Mouse (Mus musculus) erythroblast, adult 5-6 weeks (primary cell): ENCODE measurements around the gene D030056L22Rik. TPM values are rescaled to one million over a fixed set of nuclear protein-coding genes. Genes with fewer than 3 reads are reported as not detected.

Experiments
- ATAC-seq: replicated peaks from 2 replicates; pipeline ENCODE4 v1.8.0; 2016; ENCODE audit warnings: moderate number of reproducible peaks, mild to moderate bottlenecking, moderate TSS enrichment, inconsistent platforms; ENCODE audit not compliant: poor library complexity, low FRiP score, severe bottlenecking
- total RNA-seq, 2 experiments: library from RNA; stranded (forward) in 1 of 2; stranded (reverse) in 1 of 2; fragments of 150-400 nt in 1 of 2; fragments of 200-764, 138-1000 nt in 1 of 2; gene quantifications; 2 replicates each; pipeline versions ENCODE4 v1.2.3 to v1.2.4; 2015 to 2017; ENCODE audit warnings: low replicate concordance in 2 of 2

The D030056L22Rik gene
- total RNA-seq, 2 experiments from 2014 or later = 17.3 to 40.0 TPM

GRCm38 (mm10) chr19:18725186-18725585, 12.2 kb downstream of the D030056L22Rik start:
- no peak for ATAC-seq

GRCm38 (mm10) chr19:18730255-18730654, 17.3 kb downstream of the D030056L22Rik start:
- ATAC-seq = no peak

- no peak for ATAC-seq
These were observed 18.1 kb downstream of the D030056L22Rik start for GRCm38 (mm10) chr19:18731077-18731476.

DNA sequence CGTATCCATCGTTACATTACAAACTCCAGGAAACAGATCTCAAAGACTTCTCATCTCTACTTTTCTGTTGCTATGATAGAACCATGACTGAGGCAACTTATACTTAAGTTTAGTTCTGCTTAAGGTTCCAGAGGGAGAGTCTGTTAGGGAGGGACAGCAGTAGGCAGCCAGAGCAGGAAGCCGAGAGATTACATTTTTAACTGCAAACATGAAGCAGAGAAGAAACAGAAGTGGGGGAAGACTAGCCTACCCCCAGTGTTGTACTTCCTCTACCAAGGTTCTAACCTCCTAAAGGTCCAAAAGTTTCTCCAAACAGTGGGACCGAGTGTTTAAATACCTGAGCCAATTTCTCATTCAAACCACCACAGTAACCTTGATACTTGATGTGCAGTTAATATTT, 22.9 kb downstream of the D030056L22Rik start:
- ATAC-seq = no peak

GRCm38 (mm10) chr19:18739146-18739545, 26.2 kb downstream of the D030056L22Rik start:
- ATAC-seq = no peak

- no peak for ATAC-seq
These were observed 31.0 kb downstream of the D030056L22Rik start for GRCm38 (mm10) chr19:18743946-18744345.

DNA sequence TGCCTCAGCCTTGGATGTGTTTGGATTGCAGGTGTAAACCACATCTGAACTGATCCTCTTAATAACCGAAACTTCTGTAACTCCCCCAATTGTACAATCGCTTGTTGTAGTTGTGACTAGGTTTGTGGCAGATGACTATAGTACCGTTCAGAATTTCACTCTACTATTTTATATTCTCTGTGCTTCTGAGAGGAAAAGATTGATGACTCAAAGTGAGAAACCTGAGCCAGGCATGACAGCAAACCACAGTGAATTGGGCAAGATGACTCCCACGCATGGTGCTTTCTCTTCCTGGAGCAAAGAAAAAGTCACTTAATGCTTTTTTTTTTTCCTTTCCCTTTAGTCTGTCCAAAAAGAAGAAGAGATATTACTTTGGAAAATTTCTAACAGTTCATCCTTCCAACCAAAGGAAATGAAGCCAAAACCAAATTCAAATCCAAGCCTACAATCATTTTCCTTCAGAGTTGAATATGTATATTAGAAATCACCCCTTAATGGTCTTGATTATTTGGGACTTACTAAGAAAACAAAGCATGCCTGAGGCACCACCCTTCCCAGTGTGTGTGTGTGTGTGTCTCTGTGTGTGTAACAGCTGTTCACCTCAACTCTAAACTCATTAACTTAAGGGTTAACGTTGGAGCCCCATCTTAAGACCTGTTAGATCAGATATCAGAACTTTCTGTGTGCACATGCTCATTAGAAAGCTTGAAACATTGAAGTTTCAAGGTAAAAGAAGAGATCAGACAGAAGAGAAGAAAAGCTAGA, 33.8 kb downstream of the D030056L22Rik start:
- ATAC-seq = no peak

- ATAC-seq = no peak
These were observed 34.4 kb downstream of the D030056L22Rik start for GRCm38 (mm10) chr19:18747379-18747778.

DNA sequence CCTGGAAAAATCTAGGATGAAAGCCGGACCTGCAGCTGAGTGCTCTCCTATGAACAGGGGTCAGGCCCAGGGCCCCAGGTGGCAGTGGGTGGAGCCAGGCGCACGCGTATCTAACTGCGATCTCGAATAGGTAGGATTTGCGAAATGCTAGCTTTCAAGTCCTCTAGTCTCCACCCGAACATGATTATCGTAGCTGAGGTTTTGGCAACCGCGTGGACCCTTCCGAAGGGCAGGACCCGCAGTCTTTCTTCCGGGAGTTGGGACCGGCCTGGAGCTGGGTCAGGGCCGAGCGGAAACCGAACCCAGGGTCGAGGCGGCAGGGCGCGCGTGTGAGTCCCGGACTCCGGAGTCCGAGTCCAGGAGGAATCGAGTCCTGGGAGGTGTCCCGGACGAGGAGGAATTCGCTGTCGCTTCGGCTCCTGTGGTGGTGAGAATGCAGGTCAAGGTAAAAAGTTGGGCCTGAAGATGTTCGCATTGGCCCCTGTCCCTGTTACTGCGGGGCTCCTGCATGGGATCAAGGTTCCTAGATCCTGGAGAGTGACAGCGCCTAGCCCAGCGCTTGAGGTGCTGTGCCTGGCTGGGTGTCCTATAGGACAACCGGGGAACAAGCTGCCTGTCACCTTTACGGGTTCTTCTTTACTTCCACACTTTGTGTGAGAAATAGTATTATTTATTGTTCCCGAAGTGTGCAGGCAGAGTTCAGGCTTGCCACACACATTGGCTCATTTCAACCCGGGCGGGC, 36.8 kb downstream of the D030056L22Rik start, which contains the start of gene Trpm6:
TSS of gene Trpm6 (plus strand) at position 386 of the 742 bp plus-strand sequence.
- ATAC-seq = no peak

DNA sequence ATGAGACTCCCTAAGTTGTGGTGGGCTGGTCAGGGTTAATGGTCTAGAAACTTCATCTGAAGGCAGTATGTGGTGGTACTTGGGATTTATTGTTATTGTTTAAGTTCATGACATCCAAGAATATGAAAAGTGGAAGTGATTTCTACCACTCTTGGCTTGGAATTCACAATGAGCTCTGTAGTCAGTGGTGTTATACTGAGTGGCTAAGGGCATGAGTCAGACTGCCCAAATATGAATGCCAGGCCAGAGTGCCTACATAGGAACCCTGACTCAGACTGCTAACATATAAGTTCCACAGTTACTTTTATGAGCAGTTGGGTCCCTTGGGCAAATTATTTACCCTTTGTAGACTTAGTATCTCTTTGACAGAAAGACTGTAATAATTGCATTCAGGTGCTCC, 44.2 kb downstream of the D030056L22Rik start:
- no peak for ATAC-seq

- no peak for ATAC-seq
These were observed 44.7 kb downstream of the D030056L22Rik start for GRCm38 (mm10) chr19:18757706-18758105.

- no peak for ATAC-seq
These were observed 45.3 kb downstream of the D030056L22Rik start for GRCm38 (mm10) chr19:18758269-18758668.

GRCm38 (mm10) chr19:18758916-18759315, 45.9 kb downstream of the D030056L22Rik start:
- no peak for ATAC-seq

- no peak for ATAC-seq
These were observed 53.4 kb downstream of the D030056L22Rik start for GRCm38 (mm10) chr19:18766399-18766798.

Other genes starting within 250 kb of the D030056L22Rik start
- 49.9 and 65.9 TPM in 2 replicates for gene Ostf1, start 81.4 kb upstream of the D030056L22Rik start, total RNA-seq (2015; ENCODE audit: low replicate concordance)
- 59.0 and 70.4 TPM in 2 replicates for gene Ostf1, start 81.4 kb upstream of the D030056L22Rik start, total RNA-seq (2017; ENCODE audit: low replicate concordance)
- gene Nmrk1, start 81.2 kb upstream of the D030056L22Rik start, total RNA-seq (2015; ENCODE audit: low replicate concordance) = 0.63 and 1.7 TPM in 2 replicates
- 1.1 and 1.8 TPM in 2 replicates for gene Nmrk1, start 81.2 kb upstream of the D030056L22Rik start, total RNA-seq (2017; ENCODE audit: low replicate concordance)
- 10.2 and 10.9 TPM in 2 replicates for gene Carnmt1, start 42.4 kb upstream of the D030056L22Rik start, total RNA-seq (2015; ENCODE audit: low replicate concordance)
- 9.3 and 11.7 TPM in 2 replicates for gene Carnmt1, start 42.4 kb upstream of the D030056L22Rik start, total RNA-seq (2017; ENCODE audit: low replicate concordance)
- gene Trpm6, start 36.8 kb downstream of the D030056L22Rik start, total RNA-seq (2015; ENCODE audit: low replicate concordance) = not detected in 2 replicates
- gene Trpm6, start 36.8 kb downstream of the D030056L22Rik start, total RNA-seq (2017; ENCODE audit: low replicate concordance) = 0.68 TPM in 1 of 2 replicates, not detected in the other